14 mouse cellular contexts compared by ENCODE assay signal in the genomic region with DNA sequence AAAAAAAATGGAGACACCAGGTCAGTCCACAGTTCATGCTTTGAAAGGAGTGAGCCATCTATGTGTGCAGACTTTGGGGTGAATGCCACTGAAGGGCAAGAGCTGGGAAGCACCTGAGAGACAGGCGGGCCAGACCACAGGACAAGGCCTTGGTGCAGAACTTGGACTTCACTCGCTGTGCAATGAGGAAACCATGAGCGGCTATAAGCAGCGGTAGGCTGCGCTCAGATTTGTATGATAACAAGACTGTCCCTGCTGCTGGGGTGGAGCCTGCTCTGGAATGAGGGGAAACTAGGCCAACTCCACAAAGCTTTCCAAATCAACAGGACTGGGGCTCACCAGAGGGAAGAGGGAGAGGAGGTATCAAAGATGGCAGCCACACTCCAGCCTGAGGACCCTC.
"Had no signal": no experiment of that assay in that cellular context is flagged by ENCODE, and none has a peak within 500 bp of the region (broad histone marks: within the 10 kb centered on the region; RNA-seq: fewer than 3 reads in every experiment).

No protein-coding gene starts in this region.

- DNase-seq: kidney, adult 11 months; lung, embryonic 14.5 days; lung, postnatal 10 days; lung, postnatal 4 days; midbrain, embryonic 14.5 days; right cerebral cortex, postnatal 4 days; thymus, adult 2 months; thymus, postnatal 36 days had no signal

- H3K9ac ChIP-seq: hindbrain, embryonic 14.5 days; limb, embryonic 15.5 days; lung, embryonic 14.5 days; neural tube, embryonic 15.5 days; stomach, embryonic 15.5 days had no signal

- H3K4me2 ChIP-seq: hindbrain, embryonic 14.5 days; limb, embryonic 15.5 days; lung, embryonic 14.5 days; neural tube, embryonic 15.5 days; stomach, embryonic 15.5 days had no signal

- H3K27ac ChIP-seq: hindbrain, embryonic 14.5 days; limb, embryonic 15.5 days; midbrain, embryonic 10.5 days; neural tube, embryonic 15.5 days; stomach, embryonic 15.5 days had no signal

- H3K4me3 ChIP-seq: limb, embryonic 15.5 days; midbrain, embryonic 10.5 days; myocyte; neural tube, embryonic 15.5 days; stomach, embryonic 15.5 days had no signal

- H3K9me3 ChIP-seq: limb, embryonic 15.5 days; midbrain, embryonic 10.5 days; neural tube, embryonic 15.5 days; stomach, embryonic 15.5 days had no signal

- H3K4me1 ChIP-seq: stomach, embryonic 15.5 days had no signal

- H3K36me3 ChIP-seq: limb, embryonic 15.5 days; midbrain, embryonic 10.5 days; neural tube, embryonic 15.5 days; stomach, embryonic 15.5 days had no signal

- H3K27me3 ChIP-seq: limb, embryonic 15.5 days; neural tube, embryonic 15.5 days; stomach, embryonic 15.5 days had no signal
